Mouse (Mus musculus) induced T-regulatory cell, adult 2 months (primary cell): ENCODE results near the gene Gm11084.

Experiments used
- DNase-seq: peaks from one replicate; pipeline ENCODE4 v3.0.0-alpha.2; 2012; ENCODE audit warnings: low read depth

Gene Gm11084

GRCm38 (mm10) chr2:72952979-72953378, 33.5 kb downstream of the Gm11084 start:
- no peak for DNase-seq

DNA sequence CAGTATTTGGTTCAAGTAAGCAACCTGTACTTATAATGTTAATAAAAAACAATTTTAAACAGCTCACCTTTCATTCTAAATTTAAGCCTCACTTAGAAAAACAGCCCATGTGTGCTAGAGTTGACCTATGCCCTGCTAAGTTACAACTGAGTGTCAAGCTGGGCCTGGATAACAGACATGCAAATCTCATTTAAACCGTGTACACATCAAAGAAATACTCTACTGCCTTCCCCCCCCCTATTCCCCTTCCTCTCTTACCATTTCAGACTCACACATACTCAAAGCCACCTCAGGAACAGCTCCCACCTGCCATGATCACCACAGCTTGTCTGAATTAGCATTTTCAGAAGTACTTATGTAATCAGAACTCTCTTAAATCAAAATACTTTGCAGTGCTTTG, 50.6 kb downstream of the Gm11084 start:
- DNase-seq, result no peak

- no peak for DNase-seq
These were observed 54.3 kb downstream of the Gm11084 start for GRCm38 (mm10) chr2:72932186-72932585.

DNA sequence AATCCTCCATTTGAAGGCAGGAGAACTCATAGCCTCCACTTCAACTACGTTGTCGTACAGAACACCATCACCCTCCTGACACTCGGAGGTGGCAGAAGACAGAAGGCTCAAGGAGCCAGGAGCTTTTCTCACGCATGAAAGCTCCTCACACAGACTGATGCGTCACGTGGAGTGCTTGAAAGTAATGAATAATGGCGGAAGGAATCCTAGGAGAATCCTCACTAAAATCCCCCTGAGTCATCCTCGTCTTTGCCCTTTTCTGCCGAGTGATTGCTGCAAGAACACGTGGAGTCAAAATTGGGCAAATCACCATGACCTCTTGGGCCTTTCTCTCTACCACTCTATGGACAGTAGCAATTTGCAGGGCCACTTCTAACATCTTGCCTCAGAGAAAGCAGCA, 61.5 kb downstream of the Gm11084 start:
- DNase-seq, result no peak
